Mouse (Mus musculus): Measurements from ENCODE around the gene Hist1h2af. TPM values are rescaled to one million over a fixed set of nuclear protein-coding genes. Genes with fewer than 3 reads are reported as not detected.

Hist1h2af gene
- not detected for polyA plus RNA-seq (2017; shearing (Covaris generic))

GRCm38 (mm10) chr13:23533560-23534367 is at the start of gene Hist1h2af:
Hist1h2af (plus strand) TSS chr13:23533906.

DNA sequence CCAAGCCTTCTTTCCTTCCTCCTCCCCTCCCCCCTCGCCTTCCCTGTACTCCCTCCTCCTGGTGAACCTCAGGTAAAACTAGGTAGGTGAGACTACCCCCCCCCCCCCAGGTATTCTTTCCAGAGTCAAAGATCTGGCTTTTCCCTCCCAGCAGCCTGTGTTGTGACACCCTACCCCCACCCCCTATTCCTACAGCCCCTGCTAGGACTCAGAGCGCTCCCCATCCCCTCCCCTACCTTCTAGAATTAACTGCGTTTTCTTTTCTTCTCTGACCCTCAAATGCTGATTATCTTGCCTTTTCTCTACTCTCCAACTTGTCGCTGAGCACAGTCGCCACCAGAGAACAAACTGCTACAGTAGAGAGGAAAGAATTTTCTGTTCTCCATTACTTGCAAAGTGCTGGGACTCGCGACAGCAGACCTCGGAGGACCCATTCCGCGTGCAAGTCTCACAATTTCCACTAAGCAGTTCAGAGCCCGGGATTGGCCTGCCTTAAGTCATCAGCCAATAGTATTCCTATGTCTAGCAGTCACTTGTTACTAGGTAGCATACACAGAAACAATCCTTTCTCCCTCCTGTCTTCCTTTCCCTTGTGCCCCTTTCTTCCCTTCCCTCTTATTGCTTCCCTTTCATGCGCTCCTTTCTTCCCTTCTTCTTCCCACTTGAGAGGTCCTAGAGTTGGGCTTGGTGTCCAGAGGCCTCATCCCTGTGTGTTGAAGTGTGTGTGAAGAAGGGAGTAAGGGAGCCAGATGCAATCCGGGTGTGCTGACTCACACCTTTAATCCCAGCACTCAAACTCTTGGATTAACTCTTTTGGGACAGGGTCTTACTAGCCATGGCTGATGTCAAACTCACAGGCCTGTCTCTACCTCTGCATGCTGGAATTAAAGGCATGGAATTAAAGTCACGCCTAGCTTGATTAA is 45.0 kb upstream of the Hist1h2af start, which contains the start of gene Btn2a2:
Btn2a2 (minus strand) TSS at position 458 of the 923 bp plus-strand sequence.

DNA sequence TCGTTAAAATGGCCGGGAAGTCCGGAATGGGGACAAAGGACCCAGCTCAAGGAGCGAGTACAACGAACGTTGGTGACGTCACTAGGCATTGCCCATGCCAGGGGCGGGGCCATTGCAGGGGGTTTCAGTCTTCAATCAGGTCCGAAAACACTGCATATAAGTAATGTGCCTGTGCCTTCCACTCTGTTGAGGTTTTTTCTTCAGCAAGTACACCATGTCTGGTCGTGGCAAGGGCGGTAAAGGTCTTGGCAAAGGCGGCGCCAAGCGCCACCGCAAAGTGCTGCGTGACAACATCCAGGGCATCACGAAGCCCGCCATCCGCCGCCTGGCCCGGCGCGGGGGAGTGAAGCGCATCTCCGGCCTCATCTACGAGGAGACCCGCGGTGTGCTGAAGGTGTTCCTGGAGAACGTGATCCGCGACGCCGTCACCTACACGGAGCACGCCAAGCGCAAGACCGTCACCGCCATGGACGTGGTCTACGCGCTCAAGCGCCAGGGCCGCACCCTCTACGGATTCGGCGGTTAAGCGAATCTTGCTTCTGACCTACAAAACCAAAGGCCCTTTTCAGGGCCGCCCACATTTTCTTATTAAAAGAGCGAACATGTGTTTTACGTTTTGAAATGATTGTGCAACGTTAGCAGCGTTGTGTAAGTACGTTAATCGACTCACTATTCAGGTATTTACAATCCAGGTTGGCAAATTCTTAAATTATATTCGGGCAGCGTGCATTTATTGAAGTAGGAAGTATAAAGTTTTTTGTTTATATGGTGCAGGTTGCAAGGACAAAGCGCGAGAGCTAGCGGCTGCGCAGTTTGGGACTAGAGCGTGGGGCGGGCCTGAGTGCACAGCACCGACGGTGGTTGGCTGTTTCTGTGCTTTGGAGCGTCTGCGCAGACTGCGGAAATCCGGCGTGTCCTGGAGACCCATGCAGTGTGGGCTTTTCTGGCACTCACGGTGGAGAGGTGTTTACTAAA is 2.5 kb upstream of the Hist1h2af start, which contains the start of gene Hist1h4h:
Hist1h4h (plus strand) TSS at position 150 of the 975 bp plus-strand sequence.

DNA sequence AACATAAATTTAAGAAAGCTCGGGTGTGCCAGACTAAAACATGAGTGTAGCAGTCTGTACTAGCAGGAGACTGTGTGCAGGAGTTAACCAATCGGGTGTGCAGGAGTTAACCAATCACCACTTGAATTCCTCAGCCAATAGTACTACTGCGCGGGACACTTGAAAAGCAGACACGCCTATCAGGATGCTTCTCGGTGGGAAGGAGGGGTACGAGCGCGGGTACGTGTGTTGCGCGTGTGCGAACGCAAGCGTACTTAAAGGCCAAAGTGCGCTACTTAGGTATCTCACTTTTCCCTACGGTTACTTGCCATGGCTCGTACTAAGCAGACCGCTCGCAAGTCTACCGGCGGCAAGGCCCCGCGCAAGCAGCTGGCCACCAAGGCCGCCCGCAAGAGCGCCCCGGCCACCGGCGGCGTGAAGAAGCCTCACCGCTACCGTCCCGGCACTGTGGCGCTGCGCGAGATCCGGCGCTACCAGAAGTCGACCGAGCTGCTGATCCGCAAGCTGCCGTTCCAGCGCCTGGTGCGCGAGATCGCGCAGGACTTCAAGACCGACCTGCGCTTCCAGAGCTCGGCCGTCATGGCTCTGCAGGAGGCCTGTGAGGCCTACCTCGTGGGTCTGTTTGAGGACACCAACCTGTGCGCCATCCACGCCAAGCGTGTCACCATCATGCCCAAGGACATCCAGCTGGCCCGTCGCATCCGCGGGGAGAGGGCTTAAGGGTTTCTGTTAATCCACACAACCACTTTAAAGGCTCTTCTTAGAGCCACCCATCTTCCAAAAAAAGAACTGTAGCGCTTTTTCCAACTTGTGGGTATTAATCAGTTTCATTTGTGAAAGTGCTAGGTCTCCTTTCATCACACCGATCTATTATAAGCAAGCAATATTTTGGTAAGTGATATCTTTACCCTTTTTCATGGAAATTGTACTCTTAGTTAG is 1.7 kb downstream of the Hist1h2af start, which contains the start of gene Hist1h3g:
Hist1h3g (plus strand) TSS at position 286 of the 939 bp plus-strand sequence.

GRCm38 (mm10) chr13:23542999-23543607 is 9.4 kb downstream of the Hist1h2af start, which contains the start of gene Hist1h2bh:
Hist1h2bh (minus strand) TSS chr13:23543392.

DNA sequence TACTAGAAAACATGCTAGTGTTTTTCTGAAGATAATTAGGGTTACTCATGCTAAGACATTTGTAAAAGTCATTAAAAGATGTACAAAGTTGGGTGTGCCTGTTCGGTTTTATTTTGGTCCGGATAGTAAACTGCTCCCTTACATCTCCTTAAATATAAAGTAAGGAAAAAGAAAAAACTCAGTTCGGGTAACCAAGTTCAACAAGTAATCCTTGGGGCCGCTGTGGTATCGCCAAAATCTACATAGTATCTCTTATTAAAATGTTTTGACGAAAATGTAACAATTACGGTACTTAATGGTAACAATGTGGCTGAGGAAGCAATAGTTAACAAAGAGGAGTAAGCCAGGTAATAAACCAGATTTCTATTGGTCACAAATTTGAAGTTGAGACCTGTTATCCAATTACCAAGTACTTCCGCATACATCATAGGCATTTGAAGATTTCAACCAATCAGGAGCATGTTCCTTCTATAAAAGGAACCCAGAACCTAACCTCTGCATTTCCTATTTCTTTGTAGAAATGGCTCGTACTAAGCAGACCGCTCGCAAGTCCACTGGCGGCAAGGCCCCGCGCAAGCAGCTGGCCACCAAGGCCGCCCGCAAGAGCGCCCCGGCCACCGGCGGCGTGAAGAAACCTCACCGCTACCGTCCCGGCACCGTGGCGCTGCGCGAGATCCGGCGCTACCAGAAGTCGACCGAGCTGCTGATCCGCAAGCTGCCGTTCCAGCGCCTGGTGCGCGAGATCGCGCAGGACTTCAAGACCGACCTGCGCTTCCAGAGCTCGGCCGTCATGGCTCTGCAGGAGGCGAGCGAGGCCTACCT is 10.5 kb downstream of the Hist1h2af start, which contains the start of gene Hist1h3f:
Hist1h3f (plus strand) TSS at position 88 of the 822 bp plus-strand sequence.

DNA sequence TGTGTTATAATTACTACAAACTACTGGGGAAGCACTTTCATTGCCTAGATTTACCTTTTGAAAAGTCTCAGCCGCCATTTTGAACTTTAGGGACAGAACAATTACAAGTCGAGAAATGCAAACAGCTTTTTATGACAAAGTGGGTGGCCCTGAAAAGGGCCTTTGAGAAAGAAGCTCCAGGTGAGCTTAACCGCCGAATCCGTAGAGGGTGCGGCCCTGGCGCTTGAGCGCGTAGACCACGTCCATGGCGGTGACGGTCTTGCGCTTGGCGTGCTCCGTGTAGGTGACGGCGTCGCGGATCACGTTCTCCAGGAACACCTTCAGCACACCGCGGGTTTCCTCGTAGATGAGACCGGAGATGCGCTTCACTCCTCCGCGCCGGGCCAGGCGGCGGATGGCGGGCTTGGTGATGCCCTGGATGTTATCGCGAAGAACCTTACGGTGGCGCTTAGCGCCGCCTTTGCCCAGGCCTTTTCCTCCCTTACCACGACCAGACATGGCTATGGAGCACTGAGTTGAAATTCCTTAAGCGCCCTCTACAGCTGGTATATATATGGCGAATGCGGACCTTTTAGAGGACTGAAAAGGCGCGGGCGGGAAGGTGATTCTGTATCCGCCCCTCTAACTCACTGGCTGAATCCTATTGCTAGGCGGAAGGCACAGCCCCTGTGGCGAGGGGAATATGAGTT is 17.6 kb downstream of the Hist1h2af start, which contains the start of gene Hist1h4f:
Hist1h4f (minus strand) TSS at position 503 of the 689 bp plus-strand sequence.

DNA sequence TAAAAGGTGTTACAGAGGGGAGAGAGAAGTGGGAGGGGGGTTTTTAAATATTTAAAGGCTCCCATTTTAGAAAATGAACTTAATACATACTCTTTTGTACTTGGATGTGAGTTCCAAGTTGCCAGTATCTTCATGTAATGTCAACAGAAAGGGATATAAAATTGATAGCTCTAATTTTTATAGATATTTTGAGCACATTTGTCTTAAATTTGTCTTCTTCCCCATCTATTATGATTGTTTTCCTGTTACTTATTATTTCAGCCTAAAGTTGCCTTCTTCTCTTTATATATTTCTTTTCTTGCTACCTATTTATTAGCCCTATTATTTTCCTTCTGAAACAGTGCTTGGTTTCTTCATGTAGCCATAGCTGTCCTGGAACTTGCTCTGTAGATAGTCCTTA is 19.3 kb downstream of the Hist1h2af start, which contains the start of gene Hist1h1d:
Hist1h1d (plus strand) TSS at position 301 of the 400 bp plus-strand sequence.

GRCm38 (mm10) chr13:23561883-23562659 is 28.4 kb downstream of the Hist1h2af start, which contains the start of gene Hist1h3e:
Hist1h3e (minus strand) TSS chr13:23562369.

DNA sequence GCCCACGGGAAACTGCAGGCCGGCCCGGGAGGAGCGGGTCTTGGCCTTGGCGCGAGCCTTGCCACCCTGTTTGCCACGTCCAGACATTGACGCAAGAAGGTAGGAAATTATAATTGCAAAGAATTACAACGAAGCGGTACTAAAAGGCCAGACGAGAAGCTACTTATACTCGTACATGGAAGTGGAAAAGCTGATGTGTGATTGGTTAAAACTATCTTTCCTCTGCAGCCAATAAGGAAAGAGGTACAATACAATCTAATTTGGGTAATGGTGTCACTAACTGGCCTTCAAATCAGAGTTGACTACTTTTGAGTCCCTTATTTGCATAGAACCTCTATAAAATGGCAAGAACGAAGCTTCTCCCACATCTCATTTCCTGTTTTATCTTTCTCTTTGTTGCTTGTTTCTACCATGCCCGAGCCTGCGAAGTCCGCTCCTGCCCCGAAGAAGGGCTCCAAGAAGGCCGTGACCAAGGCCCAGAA is 37.4 kb downstream of the Hist1h2af start, which contains the start of the genes Hist1h2ae and Hist1h2bg:
Hist1h2ae (minus strand) TSS at position 199 of the 482 bp plus-strand sequence.
Hist1h2bg (plus strand) TSS at position 375 of the 482 bp plus-strand sequence.

GRCm38 (mm10) chr13:23573898-23574524 is 40.3 kb downstream of the Hist1h2af start, which contains the start of the genes Hist1h2bf and Hist1h2ad:
Hist1h2bf (minus strand) TSS chr13:23574196.
Hist1h2ad (plus strand) TSS chr13:23574381.

GRCm38 (mm10) chr13:23575271-23575851 is 41.7 kb downstream of the Hist1h2af start, which contains the start of gene Hist1h3d:
Hist1h3d (plus strand) TSS chr13:23575763.

DNA sequence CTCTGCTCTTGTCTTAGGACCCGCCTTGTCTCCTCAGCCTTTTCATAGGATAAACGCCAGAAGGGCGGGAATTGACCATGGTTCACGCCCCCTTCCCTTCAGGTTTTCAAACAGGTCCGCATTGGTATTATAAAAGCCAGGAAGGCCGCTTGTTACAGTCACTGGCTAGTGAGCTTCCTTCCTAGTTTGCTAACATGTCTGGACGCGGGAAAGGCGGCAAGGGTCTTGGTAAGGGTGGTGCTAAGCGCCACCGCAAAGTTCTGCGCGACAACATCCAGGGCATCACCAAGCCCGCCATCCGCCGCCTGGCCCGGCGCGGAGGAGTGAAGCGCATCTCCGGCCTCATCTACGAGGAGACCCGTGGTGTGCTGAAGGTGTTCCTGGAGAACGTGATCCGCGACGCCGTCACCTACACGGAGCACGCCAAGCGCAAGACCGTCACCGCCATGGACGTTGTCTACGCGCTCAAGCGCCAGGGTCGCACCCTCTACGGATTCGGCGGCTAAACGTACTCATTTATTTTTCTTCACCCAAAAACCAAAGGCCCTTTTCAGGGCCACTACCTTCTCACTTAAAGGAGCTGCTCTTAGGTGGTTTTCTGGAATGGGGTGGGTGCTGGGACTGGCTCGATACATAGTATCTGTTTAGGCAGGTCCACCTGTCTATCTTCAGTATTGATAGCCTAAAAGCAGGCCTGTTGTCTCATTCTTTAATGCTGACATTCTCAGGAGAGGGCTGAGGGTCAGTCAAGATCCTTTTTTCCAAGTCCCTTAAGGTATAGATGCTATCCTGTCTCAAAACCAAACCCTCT is 47.9 kb downstream of the Hist1h2af start, which contains the start of gene Hist1h4d:
Hist1h4d (plus strand) TSS at position 191 of the 811 bp plus-strand sequence.

Measured in inflammation-experienced regulatory T-cells (primary cell).